Mouse (Mus musculus): ENCODE measurements around the gene Atg7.

Atg7 gene

DNA sequence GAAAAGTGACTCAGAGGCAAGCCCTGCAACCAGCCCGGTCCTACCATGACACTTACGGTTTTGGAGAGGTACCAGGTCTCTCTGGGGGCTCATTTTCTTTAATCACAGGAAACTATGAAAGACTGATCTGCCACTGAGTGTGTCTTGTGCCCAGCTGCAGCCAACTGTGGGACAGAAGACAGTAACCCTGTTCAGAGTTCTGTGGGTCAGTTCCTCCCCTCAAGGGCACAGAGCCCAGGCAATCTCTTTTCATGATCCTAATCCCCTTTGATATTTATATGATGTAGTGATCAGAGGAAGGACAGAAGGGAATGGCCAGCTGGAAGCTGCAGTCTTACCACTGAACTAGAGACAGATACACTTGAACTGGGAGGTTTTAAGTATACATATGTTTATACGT, 92.2 kb downstream of the Atg7 start:
- in situ Hi-C loops (cut with MboI), result no loop called here

DNA sequence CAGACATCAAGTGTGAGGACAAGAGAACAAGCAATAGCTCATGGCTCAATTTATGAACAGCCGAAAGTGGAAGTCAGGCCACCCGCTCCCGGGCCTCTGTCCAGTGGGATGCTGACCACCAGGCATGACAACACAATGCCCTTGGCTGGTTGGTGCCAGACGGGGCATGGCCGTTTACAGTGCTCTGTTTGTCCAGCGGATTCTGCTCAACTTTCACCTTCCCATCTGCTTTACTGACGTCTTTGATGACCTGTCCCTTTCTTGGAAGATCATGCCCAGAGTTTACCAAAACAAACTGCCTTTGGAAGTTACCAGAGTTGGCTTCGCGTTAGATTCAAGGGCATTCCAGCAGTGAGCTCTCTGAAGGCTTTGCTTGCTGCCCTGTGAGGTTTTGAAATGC, 93.5 kb downstream of the Atg7 start:
- in situ Hi-C loops (cut with MboI), result no loop called here

DNA sequence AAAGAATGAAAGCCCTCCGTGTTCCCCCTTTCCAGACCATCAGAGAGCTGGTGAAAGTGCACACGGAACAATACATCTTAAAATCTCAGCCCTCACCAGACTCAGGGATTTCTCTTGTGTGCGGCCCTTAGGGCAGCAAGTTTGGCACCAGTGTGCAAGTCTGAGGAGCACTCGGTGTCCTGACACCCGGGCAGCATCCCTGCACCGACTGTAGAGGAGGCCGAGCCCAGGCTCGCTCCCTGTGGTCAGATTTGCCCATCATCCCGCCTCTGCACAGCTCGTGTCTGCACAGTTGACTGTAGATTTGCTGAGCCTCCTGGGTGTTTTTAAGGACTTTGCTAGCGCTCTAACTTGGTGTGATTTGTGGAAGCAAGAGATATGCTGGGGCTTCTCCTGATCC, 94.3 kb downstream of the Atg7 start:
- in situ Hi-C loops (cut with MboI), result no loop called here

DNA sequence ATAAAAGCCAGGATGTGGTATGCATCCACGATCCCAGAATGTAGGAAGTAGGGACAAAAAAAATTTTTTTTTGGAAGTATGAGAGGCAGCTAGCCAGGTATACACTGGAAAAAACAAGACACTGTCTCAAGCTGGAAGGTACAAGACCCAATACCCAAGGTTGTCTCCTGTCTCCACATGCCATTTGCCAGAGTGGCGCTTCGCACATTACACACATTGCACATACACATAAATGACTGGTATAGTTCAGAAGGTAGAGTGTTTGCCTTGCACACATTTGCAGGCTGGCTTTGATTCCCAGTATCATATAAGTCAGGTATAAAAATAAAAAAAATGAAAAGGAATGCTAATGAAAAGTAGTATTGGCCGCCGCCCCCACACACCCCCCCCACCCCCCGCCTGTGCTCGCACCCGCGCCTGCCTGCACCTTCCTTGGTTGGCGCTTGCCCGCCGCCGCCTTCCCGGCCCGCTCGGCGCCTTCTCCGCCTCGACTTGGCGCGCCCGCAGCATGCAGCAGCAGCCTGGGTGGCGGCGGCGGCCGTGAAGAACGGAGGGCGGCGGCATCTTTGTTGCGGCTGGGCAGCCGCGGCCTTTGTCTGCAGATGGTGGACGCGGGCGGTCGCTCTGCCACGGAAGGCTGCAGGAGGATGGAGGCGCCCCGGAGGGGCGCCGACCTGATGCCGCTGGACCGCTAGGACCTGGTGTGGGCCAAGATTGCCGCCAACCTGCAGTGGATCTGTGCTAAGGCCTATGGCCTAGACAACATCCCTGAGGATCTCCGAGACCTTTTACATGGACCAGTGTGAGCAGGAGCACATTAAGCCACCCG, 95.2 kb downstream of the Atg7 start:
- in situ Hi-C loops (cut with MboI), result no loop called here

DNA sequence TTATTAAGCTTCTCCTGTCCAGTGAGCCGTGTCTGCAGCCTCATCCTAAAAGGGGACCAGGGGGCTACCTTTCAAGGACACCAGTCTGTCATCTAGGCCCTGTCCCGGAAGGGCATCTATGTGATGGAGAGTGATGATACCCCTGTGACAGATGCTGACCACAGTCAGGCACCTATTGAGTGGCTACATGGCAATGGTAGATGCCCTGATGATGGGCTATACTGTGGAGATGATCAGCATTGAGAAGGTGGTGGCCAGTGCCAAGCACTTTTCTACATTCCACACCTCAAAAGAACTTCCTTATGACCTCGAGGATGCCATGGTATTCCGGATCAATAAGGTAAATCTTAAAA, 95.8 kb downstream of the Atg7 start:
- in situ Hi-C loops (cut with MboI), result no loop called here

DNA sequence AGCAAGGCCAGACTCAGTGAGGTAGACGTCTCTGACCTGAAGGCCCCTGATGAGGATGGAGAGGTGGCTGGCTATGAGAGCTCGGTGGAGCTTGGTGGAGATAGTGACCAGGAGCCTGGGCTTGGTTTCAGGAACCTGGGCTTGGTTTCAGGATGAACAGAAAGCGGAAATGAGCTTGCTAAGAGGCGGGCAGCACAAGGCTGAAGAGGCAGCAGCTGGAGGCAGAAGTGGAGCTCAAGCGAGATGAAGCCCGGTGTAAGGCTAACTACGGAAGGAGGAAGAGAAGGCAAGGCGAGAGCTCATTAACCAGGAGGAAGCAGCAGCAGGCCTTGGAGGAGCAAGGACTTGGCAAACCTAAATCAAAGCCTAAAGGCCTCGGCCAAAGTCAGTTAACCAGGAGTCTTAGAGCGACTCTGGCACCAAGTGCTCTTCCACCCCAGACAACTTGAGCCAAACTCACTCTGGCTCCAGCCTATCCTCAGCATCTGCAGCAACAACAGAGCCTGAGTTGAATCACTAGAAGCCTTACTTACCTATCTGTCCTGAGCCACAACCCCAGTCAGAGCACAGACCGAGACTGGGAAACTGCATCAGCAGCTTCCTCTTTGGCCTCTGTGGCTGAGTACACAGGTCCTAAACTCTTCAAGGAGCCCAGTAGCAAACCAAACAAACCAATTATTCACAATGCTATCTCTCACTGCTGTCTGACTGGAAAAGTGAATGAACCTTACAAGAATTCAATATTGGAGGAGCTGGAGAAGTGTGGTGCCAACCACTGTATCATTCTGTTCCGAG, 99.5 kb downstream of the Atg7 start:
- in situ Hi-C loops (cut with MboI), result no loop called here

DNA sequence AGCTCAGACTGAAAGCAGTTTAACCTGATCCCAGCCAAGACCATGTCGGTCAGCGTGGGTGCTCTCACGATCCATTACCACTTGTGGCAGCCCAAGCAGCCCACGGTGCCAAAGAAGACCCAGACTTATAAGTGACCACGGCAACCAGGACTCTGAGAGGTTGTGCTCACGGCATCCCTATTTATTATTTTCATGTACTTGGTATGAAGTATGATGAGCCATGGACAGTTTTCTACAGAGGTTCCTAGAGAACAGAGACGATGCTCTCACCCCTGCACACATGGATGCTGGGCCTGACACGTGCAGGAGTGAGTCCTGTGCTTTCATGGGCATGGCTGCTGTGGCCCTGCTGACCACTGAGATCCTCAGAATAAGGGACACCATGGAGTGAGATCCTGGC, 100.2 kb downstream of the Atg7 start:
- in situ Hi-C loops (cut with MboI), result no loop called here

DNA sequence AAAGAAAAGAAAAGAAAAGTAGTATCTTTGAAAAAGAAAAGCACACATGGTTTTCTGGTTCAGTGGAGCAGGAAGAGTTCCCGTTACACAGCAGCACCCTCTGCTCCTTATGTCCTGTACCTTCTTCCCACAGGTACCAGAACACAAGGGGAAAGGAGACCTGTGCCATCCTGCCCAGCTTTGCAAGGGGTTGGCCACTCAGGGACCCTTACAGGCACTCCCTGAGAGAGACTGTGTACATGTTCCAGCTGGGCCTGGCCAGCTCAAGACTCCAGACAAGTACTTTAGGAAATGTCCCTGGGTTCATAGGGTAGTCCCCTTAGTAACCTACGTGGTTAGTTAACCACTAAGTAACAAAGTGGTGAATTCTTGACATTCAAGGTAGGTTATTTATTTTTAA, 100.9 kb downstream of the Atg7 start:
- in situ Hi-C loops (cut with MboI), result no loop called here

DNA sequence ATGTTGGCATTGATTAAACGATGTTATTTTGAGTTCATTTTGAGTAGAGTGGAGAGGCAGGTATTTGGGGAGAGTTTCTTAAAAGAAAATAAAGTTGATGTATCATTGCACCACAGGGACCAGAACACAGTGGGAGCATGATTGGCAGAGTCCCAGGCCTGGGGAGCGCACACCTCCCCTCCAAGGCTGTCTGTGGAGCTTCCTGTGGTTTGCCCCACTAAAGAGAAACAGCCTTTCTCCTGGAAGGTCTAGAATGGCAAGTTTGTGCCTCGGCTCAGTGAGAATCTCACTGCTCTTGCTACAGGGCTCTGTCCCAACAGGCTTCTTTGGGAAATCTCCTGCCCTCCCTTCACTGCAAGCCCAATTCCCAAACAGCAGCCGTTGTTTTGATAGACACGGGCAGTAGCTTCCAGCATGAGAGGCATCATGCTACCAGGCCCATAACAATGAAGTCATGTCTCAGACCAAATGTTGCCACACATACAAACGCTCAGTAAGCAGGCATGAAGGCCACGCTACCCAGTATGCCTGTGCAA, 103.6 kb downstream of the Atg7 start:
- in situ Hi-C loops (cut with MboI), result no loop called here

DNA sequence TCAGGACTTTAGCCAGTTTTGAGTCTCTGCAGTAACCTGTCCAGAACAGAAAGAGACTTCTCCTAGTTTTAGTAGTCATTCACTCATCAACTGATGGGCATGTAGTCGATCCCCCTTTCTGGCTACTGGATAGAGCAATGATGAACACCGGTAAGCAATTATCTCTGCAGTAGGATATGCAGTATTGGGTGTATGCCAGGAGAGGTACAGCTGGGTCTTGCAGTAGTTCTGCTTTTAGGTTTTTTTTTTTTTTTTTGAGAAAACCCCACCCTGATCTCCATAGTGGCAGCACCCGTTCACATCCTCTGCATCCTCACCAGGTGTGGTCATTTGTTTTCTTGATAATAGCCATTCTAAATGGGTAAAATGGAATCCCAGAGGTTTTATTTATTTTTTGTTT, 105.5 kb downstream of the Atg7 start:
- in situ Hi-C loops (cut with MboI), result no loop called here

DNA sequence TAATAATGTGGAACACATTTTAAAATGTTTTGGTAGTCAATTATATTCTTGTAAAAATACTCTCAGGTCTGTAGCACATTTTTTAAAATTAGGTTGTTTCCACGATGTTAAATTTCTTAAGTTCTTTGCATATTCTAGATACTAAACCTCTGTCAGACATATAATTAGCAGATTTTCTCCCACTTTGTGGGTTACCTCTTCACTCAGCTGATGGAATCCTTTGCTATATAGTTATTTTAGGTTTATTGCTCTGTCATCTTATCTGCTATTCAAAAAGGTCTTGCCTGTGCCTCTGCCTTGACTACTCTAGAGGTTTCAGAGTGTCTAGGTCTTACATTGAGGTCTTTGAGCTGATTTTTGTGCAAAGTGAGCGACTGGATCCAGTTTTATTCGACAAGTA, 106.0 kb downstream of the Atg7 start:
- in situ Hi-C loops (cut with MboI), result no loop called here

DNA sequence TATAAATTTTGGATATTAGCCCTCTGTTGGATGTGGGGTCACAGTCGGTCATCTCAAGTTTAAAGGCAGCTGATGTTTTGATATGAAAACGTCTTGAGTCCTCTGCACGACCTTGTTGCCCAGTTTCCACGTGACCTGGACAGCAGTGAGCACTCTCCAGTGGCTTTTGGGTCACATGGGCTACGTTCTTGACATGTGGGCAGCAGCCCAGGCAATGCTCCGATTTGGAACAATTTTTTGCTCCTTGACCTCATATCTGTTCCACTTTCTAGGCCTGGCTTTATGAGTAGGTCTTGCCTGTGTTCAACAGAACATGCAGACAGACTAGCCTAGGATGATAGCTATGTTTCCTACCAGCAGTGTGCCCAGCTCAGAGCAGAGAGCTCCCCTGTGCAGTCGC, 115.9 kb downstream of the Atg7 start:
- in situ Hi-C loops (cut with MboI), result no loop called here

DNA sequence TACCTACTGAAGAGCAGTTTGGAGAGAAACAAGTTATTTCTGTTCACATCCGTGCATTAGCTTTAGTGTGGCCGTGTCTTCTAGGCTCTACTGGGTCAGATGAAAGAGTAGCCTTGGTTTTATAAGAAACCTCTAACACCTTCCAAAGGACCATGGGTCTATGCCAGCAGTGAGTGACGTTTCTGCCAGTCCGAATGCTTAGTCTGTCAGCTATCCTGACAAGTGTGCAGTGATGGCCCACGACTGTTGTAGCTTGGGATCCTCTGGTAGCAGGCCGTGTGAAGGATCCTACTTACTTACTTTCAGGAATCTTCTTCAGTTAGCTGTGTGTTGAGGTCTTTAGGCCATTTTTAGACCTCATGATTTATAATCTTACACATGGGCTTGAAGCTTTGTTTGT, 123.4 kb downstream of the Atg7 start:
- in situ Hi-C loops (cut with MboI), result no loop called here

DNA sequence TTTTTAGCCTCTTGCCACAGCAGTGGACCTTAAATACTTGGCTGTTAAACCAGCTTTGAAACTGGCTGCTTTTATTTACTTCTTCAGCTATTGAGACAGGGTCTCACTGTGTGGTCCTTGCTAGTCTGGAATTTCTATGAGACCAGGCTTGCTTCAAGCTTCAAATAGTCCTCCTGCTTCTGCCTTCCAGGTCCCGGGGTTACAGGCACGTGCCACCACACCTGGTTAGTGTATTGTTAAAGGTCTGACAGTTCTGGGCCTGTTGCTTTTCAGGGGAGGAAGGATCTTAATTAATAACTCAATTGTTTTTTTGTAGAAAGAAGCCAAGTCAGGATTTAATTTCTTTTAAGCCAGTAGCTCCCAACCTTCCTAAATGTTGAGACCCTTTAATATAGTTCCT, 124.8 kb downstream of the Atg7 start:
- in situ Hi-C loops (cut with MboI), result no loop called here

DNA sequence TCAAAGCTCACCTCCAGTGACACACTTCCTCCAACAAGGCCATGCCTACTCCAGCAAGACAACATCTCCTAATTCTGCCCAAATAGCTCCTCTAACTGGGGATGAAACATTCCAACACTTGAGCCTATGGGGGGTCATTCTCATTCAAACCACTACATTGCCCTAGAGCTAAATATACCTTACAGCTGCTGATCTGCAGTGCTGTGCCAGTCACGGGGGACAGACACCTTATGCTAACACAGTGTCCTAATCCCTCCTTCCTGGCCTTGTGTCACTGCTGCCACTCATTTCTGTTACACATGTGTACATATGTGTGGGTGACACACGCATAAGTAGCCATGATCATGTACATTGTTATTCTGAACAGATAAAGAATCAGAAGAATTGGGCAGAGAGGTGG, 127.4 kb downstream of the Atg7 start:
- in situ Hi-C loops (cut with MboI), result no loop called here

DNA sequence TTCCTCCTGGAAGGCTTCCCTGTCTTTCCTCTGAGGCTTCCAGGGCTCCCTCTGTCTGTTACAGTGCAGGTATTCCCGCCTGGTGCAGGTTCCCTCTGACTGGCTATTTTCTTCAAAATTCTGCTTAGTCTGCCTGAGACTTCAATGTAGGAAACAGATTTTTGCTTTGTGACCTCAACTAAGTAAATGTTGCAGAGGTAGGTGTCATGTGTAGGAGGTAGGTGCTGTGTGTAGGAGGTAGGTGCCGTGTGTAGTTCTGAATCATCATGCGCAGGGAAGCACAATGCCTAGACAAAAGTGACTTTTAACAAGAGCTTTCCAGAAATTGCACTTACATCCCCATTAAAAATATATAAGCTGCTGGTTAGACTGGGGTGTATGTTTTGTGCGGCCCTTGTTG, 128.6 kb downstream of the Atg7 start:
- in situ Hi-C loops (cut with MboI), result no loop called here

DNA sequence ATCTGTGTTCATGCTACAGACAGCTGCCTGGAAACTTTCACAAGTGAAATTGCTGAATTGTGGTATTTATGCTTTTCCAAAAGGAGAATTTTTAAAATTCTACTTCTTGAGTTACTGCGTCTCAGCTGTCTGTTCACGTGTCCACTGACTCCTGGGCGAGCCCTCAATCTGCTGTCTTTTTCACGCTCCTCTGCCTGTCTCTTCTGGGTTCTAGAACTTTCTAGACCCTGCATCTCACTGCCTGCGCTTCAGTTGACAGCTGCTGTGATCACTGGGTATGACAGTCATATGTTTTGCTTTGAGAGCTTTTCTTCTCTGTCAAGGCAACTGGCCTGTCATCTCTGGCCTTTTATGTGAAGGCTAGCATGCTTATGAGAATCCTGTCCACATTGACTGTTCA, 132.3 kb downstream of the Atg7 start:
- in situ Hi-C loops (cut with MboI), result no loop called here

DNA sequence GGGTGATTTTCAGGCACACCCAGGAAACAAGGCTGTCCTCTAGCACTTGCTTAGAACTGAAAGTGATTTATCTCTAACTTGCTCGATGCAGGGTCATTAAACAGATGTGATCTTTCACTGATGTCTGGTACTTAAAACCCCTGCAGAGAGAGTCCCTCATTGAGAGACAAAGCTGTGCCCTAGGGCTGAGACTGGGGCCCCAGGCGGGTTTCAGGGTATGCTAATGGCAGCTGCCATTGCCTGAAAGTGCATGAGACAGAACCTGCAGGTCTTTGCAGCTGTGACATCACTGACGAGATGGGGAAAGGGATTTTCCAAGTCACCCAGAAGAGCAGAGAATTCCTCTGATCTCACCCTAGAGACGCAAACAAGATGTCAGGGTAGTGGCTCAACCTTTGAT, 135.0 kb downstream of the Atg7 start:
- in situ Hi-C loops (cut with MboI), result no loop called here

DNA sequence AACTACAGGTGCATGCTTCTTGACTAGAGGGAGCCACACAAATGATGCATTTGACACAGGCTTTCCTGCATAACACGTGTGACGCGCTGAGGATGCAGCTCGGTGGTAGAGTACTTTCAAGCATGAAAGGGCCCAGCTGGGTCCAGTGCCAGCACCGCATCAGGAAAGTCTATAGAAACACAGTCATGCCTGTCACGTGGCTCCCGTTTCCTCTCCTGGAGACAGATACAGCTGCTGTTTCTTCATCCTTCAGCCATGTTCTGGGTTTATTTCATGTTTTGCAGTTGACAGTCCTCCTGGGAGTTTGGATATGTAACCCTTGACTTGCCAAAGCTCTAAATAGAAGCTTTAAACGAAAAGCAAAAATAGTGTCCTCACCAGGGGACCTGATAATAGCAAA, 135.8 kb downstream of the Atg7 start:
- in situ Hi-C loops (cut with MboI), result no loop called here

DNA sequence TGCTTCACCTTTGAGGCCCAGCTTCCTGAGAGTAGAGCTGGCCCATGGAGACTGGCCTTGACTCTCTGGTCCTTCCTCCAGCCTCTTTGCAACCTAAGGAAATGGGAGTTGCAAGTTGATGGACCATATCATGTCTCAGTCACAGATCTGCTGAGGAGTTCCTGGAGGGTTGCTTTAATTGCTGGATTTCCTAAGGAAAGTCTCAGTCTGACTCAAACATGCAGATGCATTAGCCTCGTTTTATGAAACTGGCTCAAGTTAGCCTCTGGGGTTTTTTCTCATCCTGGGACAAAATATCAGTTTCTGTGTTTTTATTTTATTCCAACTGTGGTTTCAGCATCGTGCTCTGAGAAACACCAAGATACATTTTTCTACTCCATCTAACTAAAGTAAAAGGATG, 137.7 kb downstream of the Atg7 start:
- in situ Hi-C loops (cut with MboI), result no loop called here

DNA sequence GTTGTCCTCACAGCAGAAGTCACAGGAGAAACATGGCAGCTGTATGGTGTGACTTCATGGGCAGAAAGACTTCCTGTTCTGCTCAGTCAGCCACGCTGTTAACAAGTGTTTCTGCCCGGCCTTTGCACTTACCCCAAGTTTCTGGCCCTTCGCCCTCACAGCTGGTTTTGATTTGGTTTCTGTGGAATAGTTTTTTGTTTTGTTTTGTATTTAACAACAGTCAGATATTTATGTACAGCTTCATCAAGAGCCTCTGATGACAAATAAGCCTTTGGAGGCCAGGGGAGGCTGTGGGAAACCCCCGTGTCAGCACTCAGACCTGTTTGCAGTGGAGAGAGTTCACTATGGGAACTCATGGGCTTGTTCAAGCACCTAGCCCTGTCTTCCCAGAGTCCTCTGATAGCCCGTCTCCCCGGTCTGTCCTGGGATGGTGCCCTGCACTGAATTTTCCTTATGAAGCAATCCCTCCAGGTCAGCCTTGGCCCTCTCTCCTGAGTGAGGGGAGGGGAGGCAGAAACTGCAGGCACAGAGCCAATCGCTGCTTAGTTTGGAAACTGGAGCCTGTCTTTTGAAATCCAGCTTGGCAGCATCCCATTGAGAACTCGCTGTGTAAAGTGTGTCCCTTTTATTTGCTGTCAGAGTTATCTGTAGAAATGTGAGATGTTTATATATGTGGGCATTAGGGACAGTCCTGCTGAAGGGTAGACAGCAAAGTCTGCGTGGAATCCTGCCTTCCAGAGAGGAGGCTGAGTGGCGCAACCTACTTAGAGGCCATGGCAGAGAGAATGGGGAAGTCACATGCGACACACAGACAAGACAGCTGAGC, 138.7 kb downstream of the Atg7 start:
- in situ Hi-C loops (cut with MboI), result no loop called here

DNA sequence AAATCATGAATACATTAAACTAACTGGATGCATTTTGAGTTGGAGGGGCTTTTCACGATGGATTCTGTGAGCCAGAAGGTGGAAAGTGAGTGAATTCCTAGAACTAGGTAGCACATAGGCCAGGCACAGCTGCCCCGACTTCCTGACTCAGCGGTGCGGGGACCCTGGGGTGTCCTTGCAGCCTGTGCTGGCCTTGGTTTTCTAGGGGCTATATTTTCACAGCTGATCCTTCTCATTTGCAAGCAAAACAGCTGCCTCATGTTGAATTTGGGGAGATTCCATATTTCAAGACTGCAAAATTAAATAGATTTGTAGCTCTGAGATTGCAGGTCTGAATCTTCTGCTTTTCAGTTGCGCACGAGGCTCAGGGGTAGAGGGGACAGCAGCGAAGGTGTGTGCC, 139.6 kb downstream of the Atg7 start:
- in situ Hi-C loops (cut with MboI), result no loop called here

Data from mature B cell (primary cell).